Mouse (Mus musculus): Measurements from ENCODE around the gene Adgrf3.

- TF ChIP-seq FLI1 (IDR thresholded peaks at IDR 0.05; ENCODE audit: low read length) (no peak), GATA1 (IDR thresholded peaks at IDR 0.05; ENCODE audit: borderline replicate concordance, low read length) (no peak)
Measured at GRCm38 (mm10) chr5:30203216-30203885, 2.2 kb downstream of the Adgrf3 start.
